Mouse (Mus musculus) activated CD4-positive, CD25-positive, alpha-beta regulatory T cell, adult 4 months (primary cell): ENCODE measurements around the gene Igfbp6. TPM values are rescaled to one million over a fixed set of nuclear protein-coding genes. Genes with fewer than 3 reads are reported as not detected.
"Not testable (repeated sequence)": the region's sequence is repeated elsewhere in the genome, so short reads cannot be mapped to it uniquely, and the experiment has no call there.

Source experiments
- ATAC-seq: one replicate; pipeline ENCODE4 v1.8.0; 2017
- polyA plus RNA-seq, 2 experiments: library from polyadenylated mRNA; unstranded; fragments of 100-300 nt; shearing (Covaris generic); gene quantifications; one replicate each; pipeline ENCODE4 v1.2.1; 2017

Igfbp6 gene
- polyA plus RNA-seq, 2 experiments from 2014 or later = 0.81 TPM; not detected in 1

DNA sequence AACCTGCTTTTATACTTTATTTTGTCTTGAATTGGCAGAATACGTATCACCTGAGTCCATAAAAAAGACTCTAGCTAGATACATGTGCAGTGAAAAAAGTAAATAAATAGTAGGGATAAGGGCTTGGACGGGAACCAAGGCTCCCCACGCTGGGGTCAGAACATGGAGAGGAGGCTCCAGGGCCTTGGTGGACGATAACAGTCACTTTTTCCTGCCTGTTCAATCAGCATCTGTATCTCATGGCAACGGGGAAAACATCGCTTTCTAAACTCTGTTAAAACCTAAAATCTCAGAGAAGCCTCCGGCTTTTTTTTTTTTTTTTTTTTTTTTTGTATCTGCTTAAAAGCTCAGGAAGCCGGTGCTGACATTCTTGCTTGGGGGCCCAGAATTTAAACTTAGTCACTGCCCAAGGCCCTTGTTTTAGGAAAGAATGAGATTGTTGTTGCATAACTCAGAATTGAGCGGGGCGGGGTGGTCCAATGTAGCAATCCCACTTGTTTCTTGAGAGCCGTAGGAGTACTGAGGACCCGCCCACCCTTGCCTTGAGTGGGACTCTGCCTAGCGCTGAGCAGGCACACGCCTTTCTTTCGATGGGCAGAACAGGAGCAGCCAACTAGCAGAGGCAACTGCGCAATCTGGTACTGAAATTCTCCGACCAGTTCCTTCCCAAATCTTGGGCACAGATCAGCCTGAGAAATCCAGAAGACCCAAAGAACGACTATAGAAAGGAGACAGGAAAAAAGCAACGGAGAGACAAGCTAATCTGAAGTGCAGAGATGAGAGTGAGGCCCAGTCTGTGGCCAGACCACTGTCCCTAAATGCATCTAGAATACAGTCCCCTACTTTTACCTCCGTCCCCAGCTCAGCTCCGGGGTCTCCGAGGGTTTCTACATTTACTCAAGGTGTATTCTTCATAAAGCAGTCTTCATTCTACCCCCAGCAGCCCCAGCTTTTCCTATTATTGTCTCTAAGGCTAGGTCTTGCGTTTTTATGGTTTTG lies 949 bp upstream of the Igfbp6 start:
- no peak for ATAC-seq

DNA sequence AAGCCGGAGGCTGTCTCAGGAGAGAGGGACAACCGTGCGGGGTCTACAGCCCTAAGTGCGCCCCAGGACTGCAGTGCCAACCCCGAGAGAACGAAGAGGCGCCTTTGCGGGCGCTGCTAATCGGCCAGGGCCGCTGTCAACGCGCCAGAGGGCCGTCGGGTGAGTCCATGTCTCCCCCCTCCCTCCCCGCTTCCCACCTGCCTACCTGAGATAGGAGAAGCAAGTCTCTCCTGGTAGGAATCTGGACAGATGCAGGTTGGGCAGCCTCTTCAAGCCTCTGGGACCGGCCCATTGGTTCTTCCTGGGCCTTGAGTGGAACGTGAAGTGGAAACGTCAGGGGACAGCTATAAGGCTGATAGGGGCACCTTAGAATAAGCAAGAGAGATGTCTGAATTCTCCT lies 564 bp downstream of the Igfbp6 start:
- no peak for ATAC-seq

DNA sequence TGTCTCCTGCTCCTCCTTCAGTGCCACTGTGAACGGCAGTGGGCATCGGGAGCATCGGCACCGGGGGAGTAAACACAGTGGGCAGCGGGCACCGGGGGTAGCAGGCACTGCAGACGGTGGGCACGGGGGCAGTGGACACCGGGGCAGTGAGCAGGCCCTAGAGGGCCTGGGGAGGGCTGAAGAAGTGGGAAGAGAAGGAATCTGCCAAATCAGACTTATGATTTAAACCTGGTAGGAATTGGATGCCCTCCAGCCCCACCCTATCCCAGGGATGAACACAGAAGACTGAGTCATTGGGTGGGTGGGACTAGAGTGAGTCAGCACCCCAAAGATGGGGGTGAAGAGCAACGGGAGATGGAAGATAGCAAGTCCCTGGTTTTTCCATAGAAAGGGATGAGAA lies 1.2 kb downstream of the Igfbp6 start:
- no peak for ATAC-seq

DNA sequence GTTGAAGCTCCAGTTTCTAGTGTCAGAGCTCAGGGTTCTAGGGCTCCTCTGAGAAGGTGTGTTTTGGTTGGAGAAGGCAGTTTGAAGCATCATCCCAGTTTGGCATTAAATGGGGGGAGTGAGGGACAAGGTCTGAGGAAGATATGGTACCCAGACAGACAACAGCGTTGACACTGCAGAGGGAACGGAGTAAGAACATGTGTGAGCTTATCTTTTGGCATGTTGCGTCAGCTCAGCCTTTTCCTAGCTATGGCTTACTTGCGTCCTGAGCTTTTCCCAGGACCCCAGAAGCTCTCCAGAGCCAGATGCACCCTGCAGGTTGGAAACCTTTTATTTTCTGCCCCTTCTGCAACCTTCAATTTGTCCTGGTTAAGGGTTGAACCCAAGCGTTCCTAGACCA lies 1.9 kb downstream of the Igfbp6 start:
- ATAC-seq = no peak

DNA sequence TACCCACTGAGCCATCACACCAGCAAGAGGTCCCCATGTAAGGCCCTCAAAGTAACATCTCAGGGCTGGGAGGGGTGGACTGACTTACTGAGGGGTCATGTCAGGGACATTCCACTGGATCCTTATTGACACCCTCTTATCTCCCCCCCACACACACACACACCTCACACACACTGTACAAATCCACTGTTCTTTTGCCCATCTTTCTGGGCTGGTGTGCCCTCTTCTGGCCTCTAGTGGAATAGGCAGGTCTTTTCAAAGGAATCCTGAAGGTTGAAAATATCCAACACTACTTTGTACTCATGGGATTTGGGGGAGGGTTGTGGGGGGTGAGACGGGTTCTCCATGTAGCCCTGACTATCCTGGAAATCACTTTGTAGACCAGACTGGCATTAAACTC lies 2.7 kb downstream of the Igfbp6 start:
- peak; percentile 34 for ATAC-seq

DNA sequence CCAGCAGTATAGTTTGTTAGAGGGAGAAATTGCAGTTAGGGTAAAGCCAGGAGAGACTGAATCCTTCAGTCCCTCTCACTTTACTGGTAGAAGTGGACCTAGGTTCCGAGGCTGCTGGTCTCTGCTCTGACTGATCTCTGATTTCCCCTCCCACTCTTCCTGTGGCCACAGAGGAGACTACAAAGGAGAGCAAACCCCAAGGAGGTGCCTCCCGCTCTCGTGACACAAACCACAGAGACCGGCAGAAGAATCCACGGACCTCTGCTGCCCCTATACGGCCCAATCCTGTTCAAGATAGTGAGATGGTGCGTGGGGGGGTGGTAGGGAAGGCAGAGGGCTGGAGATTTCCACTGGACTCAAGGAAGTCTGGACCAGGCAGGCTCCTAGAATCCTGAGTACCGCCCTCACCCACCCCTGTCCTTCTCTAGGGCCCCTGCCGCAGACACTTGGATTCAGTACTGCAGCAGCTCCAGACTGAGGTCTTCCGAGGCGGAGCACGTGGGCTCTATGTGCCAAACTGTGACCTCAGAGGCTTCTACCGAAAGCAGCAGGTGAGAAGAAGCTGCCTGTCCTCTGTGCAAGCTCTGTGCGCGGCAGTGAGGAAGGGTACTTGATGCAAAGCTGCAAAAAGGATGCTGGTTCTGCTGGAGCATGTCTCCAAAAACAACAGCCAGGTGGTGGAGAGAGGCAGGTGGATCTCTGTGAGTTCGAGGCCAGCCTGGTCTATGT lies 3.7 kb downstream of the Igfbp6 start:
- ATAC-seq = peak; percentile 26

DNA sequence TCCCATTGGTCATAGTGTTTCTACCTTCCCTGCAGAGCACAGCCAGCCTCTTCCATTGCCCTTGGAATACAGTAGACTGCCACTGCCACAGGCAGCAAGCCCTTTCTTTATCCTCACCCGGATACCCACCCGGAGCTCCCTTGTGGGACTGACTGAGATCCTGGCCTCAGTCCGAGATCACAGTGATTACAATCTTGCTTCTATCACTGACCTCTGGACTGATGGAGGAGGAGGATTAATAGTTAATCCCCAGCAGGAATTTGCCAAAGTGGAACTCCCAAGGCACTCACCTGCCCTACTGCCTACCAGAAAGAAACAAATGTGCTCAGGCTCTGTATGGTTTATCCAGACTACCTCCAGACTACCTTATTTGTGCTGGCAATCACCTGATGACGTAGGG lies 5.4 kb downstream of the Igfbp6 start:
- ATAC-seq = no peak

DNA sequence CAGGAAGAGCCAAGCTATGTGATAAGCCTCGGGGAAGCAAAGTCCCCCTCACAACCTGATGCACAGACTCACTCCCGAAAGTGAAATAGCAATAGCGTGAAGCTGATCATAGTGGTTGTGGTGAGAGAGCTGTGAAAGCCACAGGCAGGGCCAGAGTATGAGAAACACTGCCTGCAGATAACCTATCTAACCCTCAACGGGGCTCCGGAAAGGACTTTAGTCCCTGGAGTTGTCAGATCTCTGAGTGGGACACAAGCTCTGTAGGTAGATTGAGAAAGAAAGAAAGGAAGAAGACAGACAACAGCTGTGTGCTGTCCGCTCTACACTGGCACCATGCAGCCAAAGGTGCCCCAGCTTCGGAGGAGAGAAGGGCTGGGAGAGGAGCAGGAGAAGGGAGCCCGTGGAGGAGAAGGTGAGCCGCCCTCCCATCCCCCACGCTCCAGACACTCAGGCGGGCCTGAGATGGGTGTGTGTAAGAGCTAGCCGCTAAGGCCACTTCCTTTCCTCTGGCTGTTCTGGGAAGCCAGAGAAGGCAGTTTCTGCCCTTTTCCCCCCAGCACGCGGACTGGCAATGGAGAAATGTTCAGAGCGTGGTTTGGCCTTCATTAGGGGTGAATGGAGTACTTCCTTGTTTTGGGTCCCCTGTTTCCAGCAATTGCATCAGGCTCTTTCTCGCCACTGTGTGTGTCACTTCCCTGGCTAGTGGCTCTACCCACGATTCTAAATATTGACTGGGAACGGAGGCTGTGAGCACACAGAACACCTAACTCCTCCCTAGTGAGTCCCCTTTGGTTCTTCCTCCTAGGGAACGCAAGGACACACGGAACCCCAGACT lies 6.4 kb downstream of the Igfbp6 start, which contains the start of gene Soat2:
Gene Soat2 (plus strand): TSS at position 226 of the 835 bp plus-strand sequence.
- peak; percentile 69 for ATAC-seq

DNA sequence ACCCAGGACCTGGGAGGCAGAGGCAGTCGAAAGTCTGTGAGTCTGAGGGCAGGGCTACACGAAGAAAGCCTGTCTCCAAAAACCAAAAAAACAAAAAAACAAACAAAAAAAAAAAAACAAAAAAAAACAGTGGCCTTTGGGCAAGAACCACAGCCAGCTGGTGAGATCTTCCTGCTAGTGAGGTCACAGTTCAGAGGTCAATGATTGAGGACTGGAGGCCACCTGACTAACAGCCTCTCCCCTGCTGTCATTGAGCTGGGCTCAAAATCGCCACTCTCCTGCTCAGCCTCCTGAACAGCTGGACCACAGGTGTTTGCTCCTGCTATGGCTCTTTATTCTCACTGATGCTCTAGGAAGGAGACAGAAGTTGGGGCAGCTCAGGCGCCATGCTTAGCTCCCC lies 8.5 kb downstream of the Igfbp6 start:
- no peak for ATAC-seq

DNA sequence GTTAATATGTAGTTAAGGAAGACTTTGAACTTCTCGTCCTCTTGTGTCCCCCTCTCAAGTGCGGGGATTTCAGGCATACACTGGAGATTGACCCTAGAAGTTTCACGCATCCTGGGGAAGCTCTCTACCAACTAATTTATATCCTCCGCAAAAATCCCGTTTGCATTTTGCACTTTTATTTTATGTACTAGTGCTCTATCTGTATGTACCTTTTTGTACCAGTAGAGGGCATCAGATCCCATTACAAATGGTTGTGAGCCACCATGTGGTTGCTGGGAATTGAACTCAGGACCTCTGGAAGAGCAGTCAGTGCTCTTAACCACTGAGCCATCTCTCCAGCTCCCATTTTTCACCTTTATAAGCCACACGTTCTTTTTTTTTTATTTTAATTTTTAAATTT lies 10.8 kb downstream of the Igfbp6 start:
- not testable (repeated sequence) for ATAC-seq

DNA sequence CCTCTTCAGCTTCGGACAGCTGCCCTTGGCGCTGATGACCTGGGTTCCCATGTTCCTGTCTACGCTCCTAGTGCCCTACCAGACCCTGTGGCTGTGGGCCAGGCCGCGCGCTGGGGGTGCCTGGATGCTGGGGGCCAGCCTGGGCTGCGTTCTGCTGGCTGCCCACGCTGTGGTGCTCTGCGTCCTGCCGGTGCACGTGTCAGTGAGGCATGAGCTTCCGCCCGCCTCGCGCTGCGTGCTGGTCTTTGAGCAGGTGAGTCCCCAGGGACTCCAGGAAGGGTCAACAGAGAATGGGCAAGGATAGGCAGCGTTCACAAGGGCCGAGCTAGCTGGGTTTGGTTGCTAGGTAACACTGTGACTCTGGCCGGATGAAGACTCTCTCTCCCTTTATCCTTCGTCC lies 12.7 kb downstream of the Igfbp6 start:
- ATAC-seq = no peak

DNA sequence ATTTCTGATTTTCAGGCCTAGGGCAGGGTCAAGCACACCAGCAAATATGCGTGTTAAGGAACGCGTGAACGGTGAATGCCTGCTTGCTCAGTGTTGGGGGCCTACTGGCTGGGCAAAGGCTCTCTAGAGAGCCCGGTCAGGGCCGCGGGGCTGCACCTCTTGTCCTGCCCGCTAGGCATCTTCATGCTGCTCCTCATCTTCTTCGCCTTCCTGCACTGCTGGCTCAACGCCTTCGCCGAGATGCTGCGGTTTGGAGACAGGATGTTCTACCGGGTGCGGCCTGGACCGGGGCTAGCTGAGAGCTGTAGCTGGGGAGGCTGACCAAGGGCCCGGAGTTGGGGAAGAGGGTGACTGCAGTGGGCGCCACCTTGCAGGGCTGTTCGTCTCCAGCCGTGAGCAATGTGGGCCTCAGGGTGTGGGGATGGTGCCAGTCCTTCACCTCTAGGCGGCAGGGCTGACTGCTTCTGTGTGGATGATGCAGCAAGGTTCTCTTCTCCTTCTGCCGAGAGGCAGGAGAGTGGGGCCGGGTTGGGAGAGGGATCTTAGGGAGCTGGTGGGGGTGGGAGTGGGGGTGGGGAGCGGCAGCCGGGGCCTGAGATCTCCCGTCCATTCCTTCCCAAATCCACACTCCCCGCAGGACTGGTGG lies 16.4 kb downstream of the Igfbp6 start:
- peak; percentile 43 for ATAC-seq

DNA sequence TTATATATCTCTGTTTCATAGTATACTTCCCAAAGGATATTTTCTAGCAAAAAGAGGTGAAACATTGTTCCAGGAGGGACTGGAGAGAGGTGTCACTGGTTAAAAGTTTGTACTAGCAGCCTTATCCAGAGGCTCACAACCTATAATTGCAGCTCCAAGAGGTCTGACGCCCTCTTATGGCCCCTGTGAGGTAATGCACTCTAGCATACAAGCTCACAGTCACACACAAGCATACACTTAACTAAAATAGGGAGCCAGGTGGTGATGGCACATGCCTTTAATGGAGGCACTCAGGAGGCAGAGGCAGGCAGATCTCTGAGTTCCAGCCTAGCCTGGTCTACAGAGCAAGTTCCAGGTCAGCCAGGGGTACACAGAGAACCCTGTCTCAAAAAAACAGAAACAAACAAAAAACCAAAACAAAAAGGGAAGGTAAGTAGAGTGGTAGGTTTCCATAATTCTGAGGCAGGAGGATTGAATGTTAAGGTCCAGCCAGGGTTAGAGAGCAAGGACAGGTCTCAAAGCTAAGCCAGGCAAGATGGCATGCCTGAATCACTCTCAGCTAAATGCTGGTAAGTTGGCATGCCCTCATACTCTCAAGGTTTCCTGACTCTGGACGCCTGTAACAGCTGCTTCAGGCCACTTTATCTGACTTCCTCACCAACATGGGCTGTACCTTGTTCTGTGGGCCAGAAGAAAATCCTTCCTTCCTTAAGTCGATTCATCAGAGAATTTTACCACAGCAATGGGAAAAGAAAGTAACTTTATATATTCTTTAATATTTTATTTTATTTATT lies 19.9 kb downstream of the Igfbp6 start:
- ATAC-seq = no peak

DNA sequence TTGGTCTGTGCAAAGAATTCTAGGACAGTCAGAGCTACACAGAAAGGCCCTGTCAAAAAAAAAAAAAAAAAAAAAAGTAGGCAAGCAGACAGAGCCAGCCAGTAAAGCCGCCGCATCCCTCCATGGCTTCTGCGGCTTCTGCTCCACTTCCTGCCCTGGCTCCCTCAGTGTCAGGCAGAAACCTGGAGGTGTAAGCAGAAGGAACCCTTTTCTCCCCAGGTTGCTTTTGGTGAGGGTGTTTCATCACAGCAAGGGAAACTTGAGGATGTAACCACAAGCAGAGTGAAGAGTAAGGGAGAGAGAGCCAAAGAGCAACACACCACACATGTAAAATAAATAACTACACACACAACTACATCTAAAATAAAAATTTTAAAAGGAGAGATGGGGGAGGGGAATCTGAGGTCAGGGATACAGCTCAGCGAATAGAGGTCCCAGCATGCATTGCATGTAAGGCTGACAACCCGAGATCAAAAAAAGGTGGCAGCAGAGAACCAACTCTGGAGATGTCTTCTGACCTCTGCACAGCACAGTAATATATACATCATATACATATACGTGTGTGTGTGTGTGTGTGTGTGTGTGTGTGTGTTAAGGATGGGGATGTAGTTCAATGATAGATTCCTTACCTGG lies 21.4 kb downstream of the Igfbp6 start:
- ATAC-seq = no peak

DNA sequence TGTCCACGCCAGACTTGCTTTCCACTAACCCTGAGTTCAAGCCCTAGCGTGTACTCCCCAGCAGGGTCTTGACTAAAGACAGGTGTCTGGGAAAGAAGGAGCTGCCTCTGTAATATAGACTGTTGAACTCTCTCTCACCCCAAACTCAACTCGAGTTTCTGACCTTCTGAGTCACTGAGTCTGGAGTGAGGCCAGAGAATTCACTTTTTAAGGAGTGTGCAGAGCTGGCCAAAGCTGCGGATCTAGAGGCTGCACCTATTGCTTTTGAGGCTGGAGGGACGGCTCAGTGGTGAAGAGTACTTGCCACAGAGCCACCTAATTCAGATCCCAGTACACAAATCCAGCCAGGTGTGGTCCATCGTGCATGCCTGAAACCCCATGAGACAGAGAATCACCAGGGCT lies 23.5 kb downstream of the Igfbp6 start:
- no peak for ATAC-seq

DNA sequence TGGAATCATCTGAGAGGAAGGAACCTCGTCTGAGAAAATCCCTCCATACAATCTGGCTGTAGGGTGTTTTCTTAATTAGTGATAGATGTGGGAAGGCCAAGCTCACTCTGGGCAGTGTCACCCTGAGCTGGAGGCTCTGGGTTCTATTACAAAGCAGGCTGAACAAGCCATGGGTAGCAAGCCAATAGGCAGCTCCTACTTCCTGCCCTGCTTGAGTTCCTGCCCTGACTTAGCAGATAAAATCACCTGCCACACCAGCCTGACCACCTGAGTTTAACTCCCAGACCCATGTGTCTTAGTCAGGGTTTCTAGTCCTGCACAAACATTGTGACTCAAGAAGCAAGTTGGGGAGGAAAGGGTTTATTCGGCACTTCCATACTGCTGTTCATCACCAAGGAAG lies 24.9 kb downstream of the Igfbp6 start:
- no peak for ATAC-seq

DNA sequence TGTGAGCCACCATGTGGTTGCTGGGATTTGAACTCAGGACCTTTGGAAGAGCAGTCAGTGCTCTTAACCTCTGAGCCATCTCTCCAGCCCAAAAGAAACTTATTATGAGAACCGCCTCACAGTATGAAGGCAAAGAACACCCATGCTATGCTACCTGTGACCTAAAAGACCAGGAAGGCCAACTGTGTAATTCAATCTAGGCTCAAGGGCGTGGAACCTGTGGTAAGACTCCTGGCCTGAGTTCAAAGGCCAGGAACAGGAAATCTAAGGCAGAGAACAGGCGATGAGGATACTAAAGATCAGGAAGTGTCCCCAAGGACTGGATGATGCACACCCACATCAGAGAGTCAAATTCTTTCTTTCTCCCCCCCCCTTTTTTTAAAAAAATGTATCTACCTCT lies 29.4 kb downstream of the Igfbp6 start:
- ATAC-seq = no peak

DNA sequence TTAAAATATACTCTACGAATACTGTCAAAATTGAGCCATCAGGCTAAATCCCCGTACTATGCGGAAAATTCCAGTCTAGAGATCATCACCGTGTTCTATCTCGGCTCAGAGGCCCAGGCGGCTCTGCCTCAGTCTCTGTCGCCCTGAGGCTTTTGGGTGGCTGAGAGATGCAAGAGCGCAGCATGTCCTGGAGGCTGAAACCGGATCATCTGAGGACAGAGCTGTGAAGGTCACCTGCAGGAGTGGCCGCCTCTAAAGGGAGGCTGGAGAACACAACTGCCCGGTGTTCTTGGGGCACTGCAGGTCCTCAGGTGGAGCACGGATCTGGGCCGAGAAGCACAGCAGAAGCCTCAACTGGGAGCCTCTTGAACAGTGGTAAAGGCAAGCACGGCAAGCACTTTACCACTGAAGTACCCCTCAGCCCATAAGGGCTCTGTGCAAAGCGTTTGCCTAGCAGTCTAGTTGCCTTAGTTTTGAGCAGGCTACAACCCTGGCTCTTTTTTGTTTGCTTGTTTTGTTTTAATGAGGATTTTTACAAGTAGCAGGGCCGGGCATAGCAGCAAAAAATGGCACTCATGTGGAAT lies 31.7 kb downstream of the Igfbp6 start:
- ATAC-seq = no peak

DNA sequence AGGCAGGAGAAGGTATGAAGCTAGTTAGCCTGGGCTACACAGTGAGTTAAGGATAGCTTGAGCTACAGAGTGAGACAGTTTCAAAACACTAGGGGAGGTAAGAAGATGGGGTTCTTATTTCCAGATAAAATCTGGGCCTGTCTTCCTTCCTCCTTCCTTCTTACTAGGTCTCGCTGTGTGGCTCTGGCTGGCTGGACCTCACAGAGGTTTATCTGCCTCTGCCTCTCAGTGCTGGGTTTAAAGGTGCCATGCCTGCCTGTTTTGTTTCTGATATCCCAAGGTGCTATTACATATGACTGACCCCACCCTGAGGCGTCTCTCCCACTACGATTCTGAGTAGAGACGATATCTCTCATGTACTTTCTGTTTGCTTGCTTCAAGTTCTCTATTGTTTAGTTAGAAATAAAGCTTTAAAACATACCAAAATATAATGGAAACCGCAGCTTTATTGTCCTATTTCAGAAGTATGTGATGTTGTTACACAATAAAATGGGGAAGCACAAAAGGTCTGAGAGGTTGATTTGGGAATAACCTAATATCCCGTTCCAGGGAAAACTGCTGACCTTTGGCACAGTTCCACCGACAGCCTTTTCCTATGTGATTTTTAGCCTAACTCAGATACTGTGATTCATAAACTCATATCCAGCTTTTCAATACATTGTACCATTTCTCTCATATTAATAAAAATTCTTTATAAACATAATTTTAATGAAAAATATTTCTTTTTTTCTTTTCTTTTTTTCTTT lies 32.6 kb downstream of the Igfbp6 start:
- ATAC-seq = no peak

DNA sequence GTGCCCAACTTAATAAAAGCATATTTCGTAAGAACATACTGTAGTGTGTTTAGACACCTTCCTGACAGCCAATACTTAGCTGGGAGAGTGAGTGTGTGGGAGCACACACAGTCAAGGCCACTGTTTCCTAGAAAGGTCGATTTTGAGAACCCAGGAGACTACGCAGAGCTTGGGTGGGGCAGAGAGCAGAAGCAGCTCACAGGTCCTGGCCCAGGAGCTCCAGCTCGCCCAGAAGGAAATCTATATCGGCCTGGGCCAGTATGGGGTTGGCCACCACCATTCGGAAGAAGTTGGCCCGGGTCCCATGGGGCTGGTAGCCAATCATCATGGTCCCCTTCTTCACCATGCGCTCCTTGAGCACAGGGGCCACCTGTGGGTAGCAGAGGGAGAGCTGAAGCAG lies 33.3 kb downstream of the Igfbp6 start:
- ATAC-seq = no peak
